8 mouse cellular contexts compared by ENCODE assay signal in genomic region chr11:16412609-16413008, GRCm38 (mm10).
DNase-seq lines count a peak whose midpoint lies in the region; ATAC-seq and TF ChIP-seq lines count a peak whose summit lies in the region.

No protein-coding gene starts in this region.

- TF ChIP-seq CTCF in heart, postnatal 0 days (IDR thresholded peaks at IDR 0.05; ENCODE audit: low read depth): peak; percentile 68
- TF ChIP-seq CTCF in kidney, adult 2 months (conservative IDR thresholded peaks at IDR 0.05; ENCODE audit: insufficient read depth, insufficient read length, low read depth, low read length): peak; percentile 79

- peak; percentile 63 for DNase-seq in heart, postnatal 0 days (ENCODE audit: low spot score)
- no peak for DNase-seq in heart, adult 9 months (ENCODE audit: low spot score in 2 of 2)
- DNase-seq in cerebellum, adult 11-12 months: peak; percentile 6
- DNase-seq in kidney, adult 2 months: peak; percentile 76
- peak; percentile 42 for DNase-seq in left cerebral cortex, postnatal 4 days

- no peaks in the 10 kb centered on the region for H3K9me3 ChIP-seq in heart, postnatal 0 days (replicated peaks; ENCODE audit: control insufficient read depth, low read length)
- no peaks in the 10 kb centered on the region for H3K9me3 ChIP-seq in forebrain, embryonic 16.5 days (ENCODE audit: control insufficient read depth, low read length)

- ATAC-seq in heart, postnatal 0 days (ENCODE audit: insufficient read depth, low read depth): no peak
- peak; percentile 96 for ATAC-seq in forebrain, embryonic 16.5 days
- no peak for ATAC-seq in inflammation-experienced regulatory T-cells, adult 6 months

- H3ac ChIP-seq in myocyte (ENCODE audit: control insufficient read depth, insufficient read length): no peak overlapping the region

- WGBS in heart, postnatal 0 days: 15% methylated on average over 4 of the region's 4 CpGs
- 25% methylated on average over 4 of the region's 4 CpGs for WGBS in forebrain, embryonic 16.5 days
- WGBS in kidney, adult 2 months: 8% methylated on average over 4 of the region's 4 CpGs

- no peaks in the 10 kb centered on the region for H3K79me2 ChIP-seq in myocyte (ENCODE audit: control insufficient read depth, insufficient read depth)

- no peak for TF ChIP-seq POLR2A in kidney, adult 2 months (IDR thresholded peaks at IDR 0.05; ENCODE audit: low read depth, low read length)
- TF ChIP-seq POLR2A in myocyte (IDR thresholded peaks at IDR 0.05; ENCODE audit: insufficient read length, low read depth): no peak

- H3K9ac ChIP-seq in heart, postnatal 0 days (replicated peaks; ENCODE audit: low read depth, low read length): no peak overlapping the region
- H3K9ac ChIP-seq in forebrain, embryonic 16.5 days (replicated peaks; ENCODE audit: low read depth, low read length): no peak overlapping the region

- no peak for TF ChIP-seq EP300 in heart, postnatal 0 days (IDR thresholded peaks at IDR 0.05; ENCODE audit: low read depth)

- H3K27ac ChIP-seq in heart, postnatal 0 days (ENCODE audit: low read depth): no peak overlapping the region
- no peak overlapping the region for H3K27ac ChIP-seq in forebrain, embryonic 16.5 days (ENCODE audit: low read length)
- no peak overlapping the region for H3K27ac ChIP-seq in kidney, adult 2 months (ENCODE audit: insufficient read depth, low read depth, low read length)

- H3K4me1 ChIP-seq in heart, postnatal 0 days (ENCODE audit: control insufficient read depth, insufficient read depth): no peaks in the 10 kb centered on the region
- no peaks in the 10 kb centered on the region for H3K4me1 ChIP-seq in forebrain, embryonic 16.5 days (replicated peaks; ENCODE audit: control insufficient read depth, insufficient read depth, low read length)
- H3K4me1 ChIP-seq in kidney, adult 2 months (ENCODE audit: control insufficient read depth, insufficient read depth, low read length): peaks cover 2% of the 10 kb centered on the region; the same call in 1 of the 2 replicates

- no peak overlapping the region for H3K4me2 ChIP-seq in heart, postnatal 0 days (ENCODE audit: low read depth, low read length)
- no peak overlapping the region for H3K4me2 ChIP-seq in forebrain, embryonic 16.5 days (ENCODE audit: low read length)
- peak overlapping the region; percentile 16 for H3K4me2 ChIP-seq in myocyte (ENCODE audit: low read depth)

- intact Hi-C loops in left cerebral cortex, postnatal 4 days (cut with DNase I): loop anchor here (5.0 kb wide), 1 partner anchor 150 kb away; no protein-coding TSS in a partner anchor

- H3K4me3 ChIP-seq in heart, postnatal 0 days (ENCODE audit: low read depth, low read length): no peak overlapping the region
- H3K4me3 ChIP-seq in forebrain, embryonic 16.5 days (replicated peaks; ENCODE audit: low read length): no peak overlapping the region
- no peak overlapping the region for H3K4me3 ChIP-seq in kidney, adult 2 months (ENCODE audit: insufficient read depth, low read depth, low read length)
- H3K4me3 ChIP-seq in myocyte: no peak overlapping the region

- no peaks in the 10 kb centered on the region for H3K27me3 ChIP-seq in heart, postnatal 0 days (ENCODE audit: control insufficient read depth, insufficient read depth, low read length)
- H3K27me3 ChIP-seq in forebrain, embryonic 16.5 days (replicated peaks; ENCODE audit: control insufficient read depth, insufficient read depth, low read length): no peaks in the 10 kb centered on the region
- no peaks in the 10 kb centered on the region for H3K27me3 ChIP-seq in kidney, adult 2 months (replicated peaks; ENCODE audit: control insufficient read depth, insufficient read depth, low read length)
- H3K27me3 ChIP-seq in myocyte (ENCODE audit: control insufficient read depth, insufficient read depth, insufficient read length): no peaks in the 10 kb centered on the region

- no peaks in the 10 kb centered on the region for H3K36me3 ChIP-seq in heart, postnatal 0 days (replicated peaks; ENCODE audit: control insufficient read depth, insufficient read depth, low read length)
- no peaks in the 10 kb centered on the region for H3K36me3 ChIP-seq in forebrain, embryonic 16.5 days (ENCODE audit: control insufficient read depth, insufficient read depth)
- no peaks in the 10 kb centered on the region for H3K36me3 ChIP-seq in kidney, adult 2 months (ENCODE audit: control insufficient read depth, insufficient read depth, low read length)
- H3K36me3 ChIP-seq in myocyte (ENCODE audit: control insufficient read depth, insufficient read depth): no peaks in the 10 kb centered on the region

TF ChIP-seq in myocyte, 11 proteins besides CTCF, POLR2A, EP300 and RAD21:
- no peak for TF ChIP-seq TCF12 (IDR thresholded peaks at IDR 0.05; ENCODE audit: insufficient read depth, poor library complexity, severe bottlenecking)
- TF ChIP-seq MAX (IDR thresholded peaks at IDR 0.05; ENCODE audit: low read depth): no peak
TF ChIP-seq in myocyte: peak in this region for 0.

Comparison
In these comparisons a context has a peak if more than half of its experiments do, and no peak if none do; other contexts are left out.
1. DNase-seq: peak in heart, postnatal 0 days (single experiment), cerebellum, adult 11-12 months (single experiment), kidney, adult 2 months (single experiment) and left cerebral cortex, postnatal 4 days (single experiment); none in heart, adult 9 months (0 of 2).